Mouse (Mus musculus): Measurements from ENCODE around the gene Fcer1g. TPM values are rescaled to one million over a fixed set of nuclear protein-coding genes. Genes with fewer than 3 reads are reported as not detected.

Gene Fcer1g
- polyA plus RNA-seq (2014; fragmentation: Nextera tagmentation; extraction: Ambion mirVana) = 47.0 and 55.3 TPM in 2 replicates

- Histone ChIP-seq H3K27ac (ENCODE audit: low read depth) (no peak within 1 kb of the TSS; the same call in 1 of the 2 replicates), H3K9ac (ENCODE audit: low read length) (no peak within 1 kb of the TSS), H3K27me3 (replicated peaks; ENCODE audit: control insufficient read depth, insufficient read depth, low read length) (no peaks in the 10 kb centered on the region), H3K4me1 (replicated peaks; ENCODE audit: control insufficient read depth, insufficient read depth, low read length) (no peaks in the 10 kb centered on the region), H3K36me3 (ENCODE audit: control insufficient read depth, insufficient read depth, low read length) (peaks cover 60% of the 10 kb centered on the region), H3K9me3 (ENCODE audit: control insufficient read depth, low read length) (no peaks in the 10 kb centered on the region), H3K4me3 (ENCODE audit: low read depth, low read length) (no peak within 1 kb of the TSS), H3K4me2 (ENCODE audit: low read length) (no peak within 1 kb of the TSS)
- 89% methylated on average over 14 of the region's 14 CpGs for WGBS
- no peak for ATAC-seq (replicated peaks; ENCODE audit: low FRiP score, low TSS enrichment, low read depth)
- DNase-seq (ENCODE audit: low spot score) = no peak
These were observed at the start of gene Fcer1g for GRCm38 (mm10) chr1:171234126-171234525. TSS of gene Fcer1g (minus strand) at chr1:171234365.

GRCm38 (mm10) chr1:171283188-171284160 lies 49.3 kb upstream of the Fcer1g start:
- DNase-seq (ENCODE audit: low spot score) = no peak
- no peak for ATAC-seq (replicated peaks; ENCODE audit: low FRiP score, low TSS enrichment, low read depth)
- no peaks in the 10 kb centered on the region for H3K9me3 ChIP-seq (ENCODE audit: control insufficient read depth, low read length)
- no peak overlapping the region for H3K9ac ChIP-seq (ENCODE audit: low read length)
- no peaks in the 10 kb centered on the region for H3K27me3 ChIP-seq (replicated peaks; ENCODE audit: control insufficient read depth, insufficient read depth, low read length)
- H3K4me2 ChIP-seq (ENCODE audit: low read length) = no peak overlapping the region
- H3K4me1 ChIP-seq (replicated peaks; ENCODE audit: control insufficient read depth, insufficient read depth, low read length) = peaks cover 17% of the 10 kb centered on the region
- H3K36me3 ChIP-seq (ENCODE audit: control insufficient read depth, insufficient read depth, low read length) = peaks cover 47% of the 10 kb centered on the region
- 93% methylated on average over 18 of the region's 18 CpGs for WGBS
- no peak overlapping the region for H3K4me3 ChIP-seq (ENCODE audit: low read depth, low read length)
- H3K27ac ChIP-seq (ENCODE audit: low read depth) = no peak overlapping the region

GRCm38 (mm10) chr1:171282086-171282805 lies 48.1 kb upstream of the Fcer1g start:
- Histone ChIP-seq H3K27ac (ENCODE audit: low read depth) (peak overlapping the region; percentile 60; the same call in 1 of the 2 replicates), H3K4me2 (ENCODE audit: low read length) (peak overlapping the region; percentile 90), H3K4me1 (replicated peaks; ENCODE audit: control insufficient read depth, insufficient read depth, low read length) (peaks cover 17% of the 10 kb centered on the region), H3K4me3 (ENCODE audit: low read depth, low read length) (peak overlapping the region; percentile 69; the same call in 1 of the 2 replicates), H3K36me3 (ENCODE audit: control insufficient read depth, insufficient read depth, low read length) (peaks cover 56% of the 10 kb centered on the region), H3K9ac (ENCODE audit: low read length) (peak overlapping the region; percentile 41; the same call in 1 of the 2 replicates), H3K27me3 (replicated peaks; ENCODE audit: control insufficient read depth, insufficient read depth, low read length) (no peaks in the 10 kb centered on the region), H3K9me3 (ENCODE audit: control insufficient read depth, low read length) (no peaks in the 10 kb centered on the region)
- WGBS = 77% methylated on average over 18 of the region's 18 CpGs
- no peak for DNase-seq (ENCODE audit: low spot score)
- ATAC-seq (replicated peaks; ENCODE audit: low FRiP score, low TSS enrichment, low read depth) = no peak

- peak overlapping the region; percentile 69 for H3K4me3 ChIP-seq (ENCODE audit: low read depth, low read length)
- DNase-seq (ENCODE audit: low spot score) (no peak), ATAC-seq (replicated peaks; ENCODE audit: low FRiP score, low TSS enrichment, low read depth) (peak; percentile 48)
- H3K4me1 ChIP-seq (replicated peaks; ENCODE audit: control insufficient read depth, insufficient read depth, low read length) = peaks cover 12% of the 10 kb centered on the region
- WGBS = 2% methylated on average over 10 of the region's 10 CpGs
- no peaks in the 10 kb centered on the region for H3K9me3 ChIP-seq (ENCODE audit: control insufficient read depth, low read length)
- H3K27me3 ChIP-seq (replicated peaks; ENCODE audit: control insufficient read depth, insufficient read depth, low read length) = no peaks in the 10 kb centered on the region
- H3K4me2 ChIP-seq (ENCODE audit: low read length) = peak overlapping the region; percentile 90
- H3K27ac ChIP-seq (ENCODE audit: low read depth) = peak overlapping the region; percentile 60; the same call in 1 of the 2 replicates
- H3K36me3 ChIP-seq (ENCODE audit: control insufficient read depth, insufficient read depth, low read length) = peaks cover 61% of the 10 kb centered on the region
- peak overlapping the region; percentile 41 for H3K9ac ChIP-seq (ENCODE audit: low read length)
These were observed 47.4 kb upstream of the Fcer1g start for GRCm38 (mm10) chr1:171281528-171281923.

GRCm38 (mm10) chr1:171280916-171281527 lies 46.9 kb upstream of the Fcer1g start, which contains the start of gene Ppox:
TSS of gene Ppox (minus strand) at chr1:171281186.
- H3K27me3 ChIP-seq (replicated peaks; ENCODE audit: control insufficient read depth, insufficient read depth, low read length) = no peaks in the 10 kb centered on the region
- peaks cover 61% of the 10 kb centered on the region for H3K36me3 ChIP-seq (ENCODE audit: control insufficient read depth, insufficient read depth, low read length)
- H3K9ac ChIP-seq (ENCODE audit: low read length) = peak within 1 kb of the TSS; percentile 67
- peak within 1 kb of the TSS; percentile 60; the same call in 1 of the 2 replicates for H3K27ac ChIP-seq (ENCODE audit: low read depth)
- ATAC-seq (replicated peaks; ENCODE audit: low FRiP score, low TSS enrichment, low read depth) (peak; percentile 97), DNase-seq (ENCODE audit: low spot score) (peak; percentile 93)
- no peaks in the 10 kb centered on the region for H3K9me3 ChIP-seq (ENCODE audit: control insufficient read depth, low read length)
- H3K4me3 ChIP-seq (ENCODE audit: low read depth, low read length) = peak within 1 kb of the TSS; percentile 69
- H3K4me2 ChIP-seq (ENCODE audit: low read length) = peak within 1 kb of the TSS; percentile 90
- 1% methylated on average over 26 of the region's 26 CpGs for WGBS
- peaks cover 12% of the 10 kb centered on the region for H3K4me1 ChIP-seq (replicated peaks; ENCODE audit: control insufficient read depth, insufficient read depth, low read length)

- Histone ChIP-seq H3K27me3 (replicated peaks; ENCODE audit: control insufficient read depth, insufficient read depth, low read length) (no peaks in the 10 kb centered on the region), H3K4me1 (replicated peaks; ENCODE audit: control insufficient read depth, insufficient read depth, low read length) (peaks cover 12% of the 10 kb centered on the region), H3K9me3 (ENCODE audit: control insufficient read depth, low read length) (no peaks in the 10 kb centered on the region), H3K4me2 (ENCODE audit: low read length) (peak overlapping the region; percentile 90), H3K9ac (ENCODE audit: low read length) (peak overlapping the region; percentile 67), H3K36me3 (ENCODE audit: control insufficient read depth, insufficient read depth, low read length) (peaks cover 61% of the 10 kb centered on the region), H3K27ac (ENCODE audit: low read depth) (0 out of 2 replicates have a peak overlapping the region, but pooled peaks have one; percentile 9), H3K4me3 (ENCODE audit: low read depth, low read length) (peak overlapping the region; percentile 69)
- under 1% methylated on average over 25 of the region's 25 CpGs for WGBS
- peak; percentile 55 for DNase-seq (ENCODE audit: low spot score)
- ATAC-seq (replicated peaks; ENCODE audit: low FRiP score, low TSS enrichment, low read depth) = peak; percentile 22; the same call in 1 of the 2 replicates
These were observed 46.2 kb upstream of the Fcer1g start for GRCm38 (mm10) chr1:171280250-171280915.

- H3K9ac ChIP-seq (ENCODE audit: low read length) = peak overlapping the region; percentile 67
- H3K9me3 ChIP-seq (ENCODE audit: control insufficient read depth, low read length) = no peaks in the 10 kb centered on the region
- H3K4me1 ChIP-seq (replicated peaks; ENCODE audit: control insufficient read depth, insufficient read depth, low read length) = peaks cover 12% of the 10 kb centered on the region
- no peak for ATAC-seq (replicated peaks; ENCODE audit: low FRiP score, low TSS enrichment, low read depth)
- peak overlapping the region; percentile 90 for H3K4me2 ChIP-seq (ENCODE audit: low read length)
- H3K27me3 ChIP-seq (replicated peaks; ENCODE audit: control insufficient read depth, insufficient read depth, low read length) = no peaks in the 10 kb centered on the region
- WGBS = 61% methylated on average over 5 of the region's 5 CpGs
- H3K4me3 ChIP-seq (ENCODE audit: low read depth, low read length) = peak overlapping the region; percentile 69
- H3K27ac ChIP-seq (ENCODE audit: low read depth) = no peak overlapping the region
- peaks cover 61% of the 10 kb centered on the region for H3K36me3 ChIP-seq (ENCODE audit: control insufficient read depth, insufficient read depth, low read length)
- peak; percentile 40 for DNase-seq (ENCODE audit: low spot score)
These were observed 45.6 kb upstream of the Fcer1g start for GRCm38 (mm10) chr1:171279721-171280120.
